Mouse (Mus musculus): ENCODE data around the gene Tagln3.

- no peak for TF ChIP-seq EP300 (IDR thresholded peaks at IDR 0.05; ENCODE audit: insufficient read depth, low read depth, low read length)
- TF ChIP-seq POLR2A (IDR thresholded peaks at IDR 0.05; ENCODE audit: insufficient read depth, low read length): no peak
- no peak for TF ChIP-seq CTCF (IDR thresholded peaks at IDR 0.05; ENCODE audit: low read depth, low read length)
These were observed 11.1 kb downstream of the Tagln3 start for GRCm38 (mm10) chr16:45713261-45713660.
